Mouse (Mus musculus) testis, adult 2 months (tissue): ENCODE measurements around the gene Myo6.

Experiments used
- CTCF ChIP-seq: fragments of 200-500 bp; IDR thresholded peaks from 2 replicates; pipeline ENCODE4 v1.5.1; 2012; ENCODE audit warnings: low read depth, mild to moderate bottlenecking, inconsistent platforms, low read length, moderate library complexity; ENCODE audit not compliant: control insufficient read depth, insufficient read depth, insufficient replicate concordance
- POLR2A ChIP-seq: fragments of 200-500 bp; IDR thresholded peaks from 2 replicates; pipeline ENCODE4 v1.6.1; 2012; ENCODE audit warnings: low read depth, mild to moderate bottlenecking, inconsistent platforms, low read length, moderate library complexity; ENCODE audit not compliant: control insufficient read depth

DNA sequence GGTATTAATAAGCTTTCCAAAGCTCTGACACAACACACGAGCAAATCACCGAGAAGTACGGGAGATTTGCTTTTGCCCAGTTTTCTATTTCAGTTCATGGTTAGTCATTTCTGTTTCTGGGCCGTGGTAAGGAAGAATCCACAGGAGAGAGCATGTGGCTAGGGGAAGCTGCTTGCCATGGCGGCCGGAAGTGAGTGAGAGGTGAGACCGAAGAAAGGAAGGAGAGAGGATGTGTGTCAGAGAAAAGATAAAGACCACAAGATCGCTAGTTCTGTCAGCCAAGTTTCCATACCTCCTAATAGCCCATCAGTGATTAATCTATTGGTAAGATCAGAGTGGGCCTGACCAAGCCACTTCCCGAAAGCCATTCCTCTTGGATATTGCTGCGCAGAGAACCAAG lies 87.3 kb downstream of the Myo6 start:
- no peak for TF ChIP-seq POLR2A
- no peak for TF ChIP-seq CTCF
